In the genomic region with DNA sequence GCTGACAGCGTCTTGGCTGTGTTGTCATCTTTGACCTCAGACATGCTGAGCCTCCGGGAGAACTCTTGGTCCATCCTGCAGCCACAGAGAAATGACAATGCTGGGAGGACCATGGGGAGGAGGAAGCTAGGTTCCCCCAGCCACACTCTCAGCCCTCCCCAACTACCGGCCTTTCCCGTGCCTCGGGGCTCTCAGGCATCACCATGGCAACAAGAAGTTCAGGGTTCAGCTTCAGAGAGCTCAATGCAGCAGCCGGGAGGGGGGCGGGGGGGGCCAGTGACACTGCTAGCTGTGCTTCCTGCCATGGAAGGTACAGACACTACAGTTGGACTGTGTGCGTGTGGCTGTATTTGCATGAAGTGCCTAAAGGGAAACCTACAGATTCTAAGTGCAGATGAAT, we compare ENCODE assay signal across 13 mouse cellular contexts.
DNase-seq lines count a peak whose midpoint lies in the region; ATAC-seq lines count a peak whose summit lies in the region.
"Had no signal": no experiment of that assay in that cellular context is flagged by ENCODE, and none has a peak within 500 bp of the region (broad histone marks: within the 10 kb centered on the region; RNA-seq: fewer than 3 reads in every experiment).

No protein-coding gene starts in this region.

- 52% methylated on average over 8 of the region's 8 CpGs for WGBS in neural tube, embryonic 11.5 days
- WGBS in hindbrain, embryonic 14.5 days: 16% methylated on average over 8 of the region's 8 CpGs
- WGBS in neural tube, embryonic 13.5 days: 24% methylated on average over 8 of the region's 8 CpGs
- 79% methylated on average over 8 of the region's 8 CpGs for WGBS in heart, embryonic 12.5 days

- H3K9me3 ChIP-seq in neural tube, embryonic 11.5 days (ENCODE audit: control insufficient read depth, low read length): no peaks in the 10 kb centered on the region
- H3K9me3 ChIP-seq in hindbrain, embryonic 14.5 days (ENCODE audit: control insufficient read depth, low read length): no peaks in the 10 kb centered on the region
- H3K9me3 ChIP-seq in neural tube, embryonic 13.5 days: no peaks in the 10 kb centered on the region
- H3K9me3 ChIP-seq in heart, embryonic 12.5 days (replicated peaks): no peaks in the 10 kb centered on the region
- H3K9me3 ChIP-seq: heart, embryonic 10.5 days; limb, embryonic 12.5 days had no signal

- no peak overlapping the region for H3K9ac ChIP-seq in neural tube, embryonic 11.5 days (ENCODE audit: low read length)
- no peak overlapping the region for H3K9ac ChIP-seq in hindbrain, embryonic 14.5 days
- no peak overlapping the region for H3K9ac ChIP-seq in neural tube, embryonic 13.5 days
- no peak overlapping the region for H3K9ac ChIP-seq in heart, embryonic 12.5 days
- H3K9ac ChIP-seq: limb, embryonic 12.5 days had no signal

- ATAC-seq in neural tube, embryonic 11.5 days (ENCODE audit: insufficient read depth, low FRiP score, low TSS enrichment): peak; percentile 38; the same call in 1 of the 2 replicates
- 0 out of 2 replicates have a peak, but pooled peaks have one; percentile 24 for ATAC-seq in hindbrain, embryonic 14.5 days (ENCODE audit: low FRiP score)
- peak; percentile 67 for ATAC-seq in neural tube, embryonic 13.5 days (ENCODE audit: low read depth)
- ATAC-seq in heart, embryonic 12.5 days (ENCODE audit: insufficient number of reproducible peaks, low FRiP score): no peak

- peak; percentile 51 for DNase-seq in neural tube, embryonic 11.5 days (ENCODE audit: low spot score)
- no peak for DNase-seq in neural tube, embryonic 10.5 days (ENCODE audit: extremely low spot score, low spot score)
- DNase-seq in embryo, embryonic 10.5 days (ENCODE audit: low spot score): peak; percentile 46
- DNase-seq in hindbrain, embryonic 14.5 days (ENCODE audit: low spot score): no peak
- DNase-seq in right cerebral cortex, postnatal 4 days: no peak
- DNase-seq in thymus, postnatal 36 days: no peak
- DNase-seq: cerebellum, postnatal 36 days; lung, postnatal 14 days; thymus, postnatal 14 days had no signal

- H3K27me3 ChIP-seq in neural tube, embryonic 11.5 days (ENCODE audit: control insufficient read depth, insufficient read depth, low read length): no peaks in the 10 kb centered on the region
- H3K27me3 ChIP-seq in hindbrain, embryonic 14.5 days (ENCODE audit: control insufficient read depth, insufficient read depth, low read length): no peaks in the 10 kb centered on the region
- H3K27me3 ChIP-seq in neural tube, embryonic 13.5 days: no peaks in the 10 kb centered on the region
- no peaks in the 10 kb centered on the region for H3K27me3 ChIP-seq in heart, embryonic 12.5 days (replicated peaks)
- H3K27me3 ChIP-seq: limb, embryonic 12.5 days had no signal

- H3K36me3 ChIP-seq in neural tube, embryonic 11.5 days (ENCODE audit: control insufficient read depth, insufficient read depth, low read length): peaks cover 2% of the 10 kb centered on the region; the same call in 1 of the 2 replicates
- peaks cover 79% of the 10 kb centered on the region for H3K36me3 ChIP-seq in hindbrain, embryonic 14.5 days (replicated peaks; ENCODE audit: control insufficient read depth, insufficient read depth)
- H3K36me3 ChIP-seq in neural tube, embryonic 13.5 days: peaks cover 80% of the 10 kb centered on the region
- peaks cover 76% of the 10 kb centered on the region for H3K36me3 ChIP-seq in heart, embryonic 12.5 days

- H3K27ac ChIP-seq in neural tube, embryonic 11.5 days (ENCODE audit: low read depth, low read length): no peak overlapping the region
- H3K27ac ChIP-seq in hindbrain, embryonic 14.5 days: 0 out of 2 replicates have a peak overlapping the region, but pooled peaks have one; percentile 52
- H3K27ac ChIP-seq in neural tube, embryonic 13.5 days (replicated peaks): peak overlapping the region; percentile 39; the same call in 1 of the 2 replicates
- no peak overlapping the region for H3K27ac ChIP-seq in heart, embryonic 12.5 days (ENCODE audit: poor library complexity, severe bottlenecking)
- H3K27ac ChIP-seq: limb, embryonic 12.5 days had no signal

- no peak overlapping the region for H3K4me2 ChIP-seq in neural tube, embryonic 11.5 days (ENCODE audit: low read depth)
- H3K4me2 ChIP-seq in hindbrain, embryonic 14.5 days (replicated peaks): no peak overlapping the region
- H3K4me2 ChIP-seq in neural tube, embryonic 13.5 days: 0 out of 2 replicates have a peak overlapping the region, but pooled peaks have one; percentile 1
- no peak overlapping the region for H3K4me2 ChIP-seq in heart, embryonic 12.5 days
- H3K4me2 ChIP-seq: limb, embryonic 12.5 days had no signal

- no peak overlapping the region for H3K4me3 ChIP-seq in neural tube, embryonic 11.5 days (ENCODE audit: low read depth, low read length)
- H3K4me3 ChIP-seq in hindbrain, embryonic 14.5 days (replicated peaks; ENCODE audit: low read length): no peak overlapping the region
- no peak overlapping the region for H3K4me3 ChIP-seq in neural tube, embryonic 13.5 days
- no peak overlapping the region for H3K4me3 ChIP-seq in heart, embryonic 12.5 days
- H3K4me3 ChIP-seq: heart, embryonic 10.5 days; limb, embryonic 12.5 days had no signal

- no peaks in the 10 kb centered on the region for H3K4me1 ChIP-seq in neural tube, embryonic 11.5 days (ENCODE audit: control insufficient read depth, insufficient read depth, low read length)
- H3K4me1 ChIP-seq in hindbrain, embryonic 14.5 days (replicated peaks; ENCODE audit: control insufficient read depth, insufficient read depth, low read length): peaks cover 11% of the 10 kb centered on the region
- H3K4me1 ChIP-seq in neural tube, embryonic 13.5 days (replicated peaks): peaks cover 14% of the 10 kb centered on the region
- H3K4me1 ChIP-seq in heart, embryonic 12.5 days (replicated peaks): peaks cover 25% of the 10 kb centered on the region
- H3K4me1 ChIP-seq: limb, embryonic 12.5 days had no signal

Comparison
In these comparisons a context has a peak if more than half of its experiments do, and no peak if none do; other contexts are left out.
1. DNase-seq: peak in neural tube, embryonic 11.5 days (single experiment) and embryo, embryonic 10.5 days (single experiment); none in neural tube, embryonic 10.5 days (single experiment), hindbrain, embryonic 14.5 days (single experiment), right cerebral cortex, postnatal 4 days (single experiment) and thymus, postnatal 36 days (0 of 2).
2. H3K27ac ChIP-seq: peak in hindbrain, embryonic 14.5 days (single experiment) and neural tube, embryonic 13.5 days (single experiment); none in neural tube, embryonic 11.5 days (single experiment) and heart, embryonic 12.5 days (single experiment).